Mouse (Mus musculus) frontal cortex, postnatal 14 days (tissue): ENCODE measurements around the gene Gse1.

Experiments used
- DNase-seq, 2 experiments: peaks; one replicate each; pipeline ENCODE4 v3.0.0; 2022; ENCODE audit warnings: low spot score in 2 of 2

Gse1 gene

GRCm38 (mm10) chr8:120422236-120422635, 194.0 kb downstream of the Gse1 start:
- DNase-seq, result no peak

- DNase-seq, result no peak
These were observed 195.3 kb downstream of the Gse1 start for GRCm38 (mm10) chr8:120423576-120423975.

- DNase-seq, result no peak
These were observed 196.6 kb downstream of the Gse1 start for GRCm38 (mm10) chr8:120424829-120425198.

- DNase-seq, result no peak
These were observed 197.1 kb downstream of the Gse1 start for GRCm38 (mm10) chr8:120425199-120425941.

GRCm38 (mm10) chr8:120426105-120426504, 197.8 kb downstream of the Gse1 start:
- DNase-seq, result no peak

DNA sequence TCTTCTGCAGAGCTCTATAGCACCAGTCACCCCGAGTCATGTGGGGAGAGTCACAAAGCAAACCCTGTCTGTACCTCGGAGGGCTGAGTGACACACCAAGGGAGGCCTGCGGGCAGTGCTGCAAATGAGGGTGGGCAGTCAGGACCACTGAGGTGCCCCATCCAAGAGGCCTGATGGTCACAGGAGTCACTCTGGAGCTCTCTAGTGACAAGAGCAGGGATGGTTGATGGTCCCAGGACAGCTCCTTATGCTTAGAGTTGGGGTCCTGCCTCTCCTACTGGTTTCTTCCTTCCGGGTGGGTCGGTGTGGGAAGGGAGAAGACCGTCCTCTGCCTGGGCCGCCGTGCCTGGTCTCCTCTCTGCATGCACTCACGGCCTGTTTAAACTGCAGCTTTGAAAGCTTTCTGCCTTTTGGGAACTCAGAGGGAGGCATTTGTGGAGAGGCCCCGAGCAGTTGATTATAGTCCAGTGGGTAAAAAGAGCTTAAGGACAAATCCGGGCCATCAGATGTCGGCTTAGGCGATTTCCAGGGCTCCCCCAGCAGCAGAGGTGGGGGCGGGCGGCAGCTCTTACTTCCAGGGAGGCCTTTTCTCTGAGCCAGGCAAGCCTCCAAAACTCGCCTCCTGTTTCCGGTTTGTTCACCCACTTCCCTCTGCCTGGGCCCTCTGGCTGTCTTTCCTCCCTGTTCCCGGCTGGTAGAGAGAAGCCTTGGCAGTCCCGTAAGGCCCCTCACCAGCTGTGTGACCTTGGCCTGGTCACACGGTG, 198.5 kb downstream of the Gse1 start:
- peak in 1 of 2 experiments; percentile 65 for DNase-seq

GRCm38 (mm10) chr8:120428492-120428891, 200.2 kb downstream of the Gse1 start:
- DNase-seq, result no peak

- DNase-seq, result no peak
These were observed 200.9 kb downstream of the Gse1 start for GRCm38 (mm10) chr8:120429116-120429515.

- no peak for DNase-seq
These were observed 202.8 kb downstream of the Gse1 start for GRCm38 (mm10) chr8:120431042-120431441.

DNA sequence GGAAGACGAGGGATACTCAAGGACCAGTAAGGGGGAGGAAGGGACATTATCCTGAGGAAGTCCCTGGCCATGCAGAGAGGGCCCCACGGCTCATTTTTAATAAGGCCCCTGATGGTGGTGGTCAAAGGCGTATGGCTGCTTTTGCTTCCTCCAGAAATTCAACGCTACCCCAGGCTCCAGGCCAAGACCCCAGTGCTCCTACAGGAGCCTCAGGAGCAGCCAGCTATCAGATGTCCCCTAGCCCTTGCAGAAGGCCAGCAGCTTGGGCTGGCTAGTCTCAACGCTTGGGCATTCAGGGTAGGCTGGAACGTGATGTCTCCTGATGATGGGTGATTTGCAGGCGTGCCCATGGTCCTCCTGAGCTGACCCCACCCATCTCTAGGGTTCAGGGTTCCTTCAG, 204.2 kb downstream of the Gse1 start:
- DNase-seq, result no peak

- DNase-seq, result no peak
These were observed 204.9 kb downstream of the Gse1 start for GRCm38 (mm10) chr8:120433143-120433542.

GRCm38 (mm10) chr8:120433734-120434133, 205.5 kb downstream of the Gse1 start:
- DNase-seq, result no peak

DNA sequence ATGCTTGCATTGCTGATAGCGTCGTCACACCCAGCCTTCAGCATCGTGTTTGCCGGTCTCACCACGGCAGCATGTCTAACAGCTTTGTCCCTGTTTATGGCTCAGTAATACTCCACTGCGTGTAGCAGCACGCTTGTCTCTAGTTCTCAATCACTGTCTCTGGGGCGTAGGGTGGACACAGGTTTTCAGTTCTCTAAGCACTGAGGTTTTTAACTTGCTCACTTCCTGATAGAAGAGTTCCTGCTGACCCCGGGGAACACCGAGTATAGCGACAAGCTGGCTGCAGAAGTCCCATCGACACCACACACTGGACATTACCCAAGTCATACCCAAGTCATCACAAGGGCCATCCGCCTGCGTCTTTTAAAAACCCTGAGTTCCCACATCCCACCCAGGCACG, 207.5 kb downstream of the Gse1 start:
- no peak for DNase-seq

GRCm38 (mm10) chr8:120436491-120437030, 208.3 kb downstream of the Gse1 start:
- DNase-seq, result no peak

DNA sequence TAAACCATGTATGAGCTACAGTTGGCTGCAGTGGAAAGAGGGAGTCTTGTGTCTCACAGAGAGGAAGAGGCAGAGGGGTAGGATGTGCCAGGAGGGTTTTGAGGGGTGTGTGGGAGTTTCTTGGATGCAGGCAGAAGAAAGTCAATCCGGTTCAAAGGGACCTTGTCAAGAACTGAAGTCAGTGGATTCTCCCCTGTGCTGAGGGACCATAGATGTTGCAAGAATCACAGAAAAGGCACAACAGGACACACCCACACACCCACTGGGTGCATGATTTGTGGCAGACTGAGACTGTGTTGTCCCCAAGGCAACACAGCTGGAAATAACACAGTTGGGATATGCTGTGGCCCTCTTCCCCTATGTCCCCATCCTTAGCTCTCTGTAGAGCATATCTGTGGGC, 209.0 kb downstream of the Gse1 start:
- DNase-seq, result no peak

DNA sequence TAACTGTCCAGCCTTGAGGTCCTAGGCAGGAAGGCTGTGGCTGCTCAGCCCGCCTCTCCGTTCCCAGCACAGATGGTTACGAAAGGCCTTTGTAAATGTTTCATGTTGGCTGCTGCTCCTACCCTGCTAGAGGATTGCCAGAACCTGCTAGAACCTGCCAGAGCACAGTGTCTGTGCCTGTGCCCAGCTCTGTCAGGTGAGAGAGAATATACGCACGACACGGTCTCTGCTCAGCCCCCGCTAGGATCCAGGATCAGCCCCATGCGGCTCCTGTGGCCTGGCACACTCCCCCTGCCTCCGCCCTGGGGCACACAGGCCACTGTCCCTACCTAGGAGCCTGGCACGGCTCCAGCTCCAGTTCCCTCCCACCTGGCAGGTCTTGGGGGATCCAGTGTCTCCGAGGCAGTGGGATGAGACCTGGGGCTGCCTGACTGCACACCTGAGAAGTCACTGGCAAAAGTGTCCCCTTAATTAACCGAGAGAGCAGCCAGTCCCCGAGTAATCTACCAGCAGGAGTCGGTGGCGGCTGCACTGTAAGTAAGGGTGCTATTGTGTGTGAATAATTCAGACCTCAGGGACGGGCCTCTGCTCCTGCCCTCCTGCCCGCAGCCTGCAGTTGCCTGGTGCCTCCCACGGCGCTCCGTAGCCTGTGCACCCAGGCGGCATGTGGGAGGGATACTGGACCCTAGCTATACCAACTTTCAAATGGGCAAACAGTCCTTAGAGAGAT, 209.6 kb downstream of the Gse1 start:
- no peak for DNase-seq

- no peak for DNase-seq
These were observed 211.1 kb downstream of the Gse1 start for GRCm38 (mm10) chr8:120439309-120439708.

GRCm38 (mm10) chr8:120440739-120441138, 212.5 kb downstream of the Gse1 start:
- no peak for DNase-seq

DNA sequence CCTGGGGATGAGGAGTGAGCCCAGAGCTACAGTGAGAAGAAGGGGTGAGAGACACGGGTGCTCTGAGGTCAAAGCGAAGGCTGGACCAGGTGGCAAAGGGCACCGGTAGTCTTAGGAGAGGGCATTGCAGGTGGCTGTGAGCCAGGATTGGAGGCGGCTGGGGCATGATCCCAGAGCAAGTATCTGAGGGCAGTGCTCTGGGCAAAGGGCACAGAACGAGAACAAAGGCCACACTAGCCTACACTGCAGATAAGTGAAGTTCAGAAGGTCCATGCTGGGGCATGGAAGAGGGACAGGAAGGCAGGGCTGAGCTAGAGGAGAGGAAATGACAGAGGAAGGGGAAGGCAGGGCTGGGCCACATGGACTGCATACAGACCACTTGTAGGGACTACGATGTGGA, 213.4 kb downstream of the Gse1 start:
- no peak for DNase-seq

GRCm38 (mm10) chr8:120442306-120443003, 214.2 kb downstream of the Gse1 start:
- DNase-seq, result no peak

DNA sequence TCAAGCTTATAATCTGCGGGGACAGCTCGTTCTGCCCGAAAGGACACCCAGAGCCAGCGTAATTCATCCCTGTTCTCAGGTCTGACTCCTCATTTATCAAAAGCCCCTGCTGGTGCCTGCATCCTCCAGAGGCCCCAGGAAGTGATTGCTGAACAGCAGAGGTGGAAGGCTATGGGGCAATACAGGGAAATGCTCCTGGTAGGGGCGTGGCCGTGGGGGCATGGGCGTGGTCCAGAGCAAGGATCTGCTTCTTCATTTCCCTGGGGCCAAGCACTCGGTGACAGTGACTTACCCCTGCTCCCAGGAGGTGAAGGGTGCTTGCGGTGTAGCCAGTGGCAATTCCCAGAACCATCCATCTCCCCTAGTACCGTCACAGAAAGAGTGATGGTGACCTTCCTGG, 217.0 kb downstream of the Gse1 start:
- DNase-seq, result no peak

DNA sequence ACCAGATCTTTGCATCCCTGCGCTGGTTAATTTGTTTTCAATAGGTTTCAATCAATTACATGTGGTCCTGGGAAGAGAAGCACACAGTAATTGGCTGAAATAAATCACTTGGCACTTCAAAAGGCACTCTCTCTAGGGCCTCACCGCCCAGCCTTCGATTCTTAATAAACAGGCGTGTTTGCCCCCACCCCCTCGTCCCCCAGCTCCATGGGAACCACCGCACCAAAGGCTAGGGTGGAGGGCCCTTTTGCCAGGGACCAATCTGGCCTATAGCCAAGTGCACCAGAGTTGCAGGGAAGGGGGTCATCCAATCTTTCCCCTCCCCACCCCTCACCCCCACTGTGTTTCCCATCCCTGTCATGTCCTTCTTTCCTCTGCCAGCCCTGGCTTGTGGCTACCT, 219.9 kb downstream of the Gse1 start:
- no peak for DNase-seq
